Mouse (Mus musculus) CH12.LX (cell line): ENCODE data around the gene Ccdc137. TPM values are rescaled to one million over a fixed set of nuclear protein-coding genes. Genes with fewer than 3 reads are reported as not detected.

ENCODE experiments used
- DNase-seq: peaks from one replicate; pipeline ENCODE4 v3.0.0-alpha.2; 2013; ENCODE audit errors: extremely low read depth
- H3K27ac ChIP-seq: 2 replicates; pipeline ENCODE4 v1.5.1; 2012; ENCODE audit warnings: low read depth, mild to moderate bottlenecking, control low read depth, moderate library complexity; ENCODE audit not compliant: insufficient read depth
- H3K27me3 ChIP-seq: replicated peaks from 2 replicates; pipeline ENCODE3; 2012; ENCODE audit warnings: inconsistent platforms
- H3K36me3 ChIP-seq, 2 experiments: replicated peaks in 1 of 2; 2 replicates each; pipeline versions ENCODE3 to v1.6.1; 2012; ENCODE audit warnings: inconsistent platforms in 1 of 2, low read length in 1 of 2, mild to moderate bottlenecking in 1 of 2, mixed read lengths in 1 of 2, moderate library complexity in 1 of 2; ENCODE audit not compliant: control insufficient read depth in 1 of 2, insufficient read depth in 1 of 2
- H3K4me1 ChIP-seq, 2 experiments: 2 replicates each; pipeline ENCODE4 v1.6.1; 2012; ENCODE audit warnings: inconsistent platforms in 1 of 2, moderate library complexity in 1 of 2; ENCODE audit not compliant: insufficient read depth in 2 of 2, control insufficient read depth in 1 of 2
- H3K4me2 ChIP-seq: 2 replicates; pipeline ENCODE4 v1.6.1; 2012; ENCODE audit warnings: low read depth, mild to moderate bottlenecking, control low read depth; ENCODE audit not compliant: poor library complexity, insufficient read depth, severe bottlenecking
- H3K4me3 ChIP-seq, 3 experiments: fragments of 150-350 bp in 1 of 3; sonication (generic) in 1 of 3; replicated peaks in 1 of 3; 2 replicates each; pipeline versions ENCODE3 to v1.5.1; 2011 to 2012; ENCODE audit warnings: low read depth in 2 of 3, low read length in 2 of 3, mild to moderate bottlenecking in 2 of 3, moderate library complexity in 2 of 3, control low read depth in 1 of 3, improper control_type of control experiment in 1 of 3, inconsistent platforms in 1 of 3, mixed read lengths in 1 of 3; ENCODE audit not compliant: poor library complexity in 1 of 3
- H3K79me2 ChIP-seq: replicated peaks from 2 replicates; pipeline ENCODE4 v1.6.1; 2012; ENCODE audit warnings: mild to moderate bottlenecking, moderate library complexity; ENCODE audit not compliant: control insufficient read depth, poor library complexity, insufficient read depth, severe bottlenecking; ENCODE audit errors: extremely low read depth
- H3K9ac ChIP-seq: 2 replicates; pipeline ENCODE4 v1.6.1; 2012; ENCODE audit warnings: low read depth, mild to moderate bottlenecking, control low read depth, moderate library complexity; ENCODE audit not compliant: insufficient read depth
- H3K9me3 ChIP-seq: replicated peaks from 2 replicates; pipeline ENCODE3; 2012; ENCODE audit warnings: low read length, inconsistent platforms, mixed read lengths
- BHLHE40 ChIP-seq: IDR thresholded peaks from 2 replicates; pipeline ENCODE4 v1.6.1; 2011; ENCODE audit warnings: mild to moderate bottlenecking, low read depth, low read length, improper control_type of control experiment
- CHD1 ChIP-seq: IDR thresholded peaks from 2 replicates; pipeline ENCODE4 v1.6.1; 2012; ENCODE audit warnings: low read depth, low read length, improper control_type of control experiment, inconsistent platforms
- E2F4 ChIP-seq: IDR thresholded peaks from 2 replicates; pipeline ENCODE4 v1.6.1; 2011; ENCODE audit warnings: low read depth, low read length, improper control_type of control experiment; ENCODE audit not compliant: insufficient replicate concordance
- ELF1 ChIP-seq: IDR thresholded peaks from 2 replicates; pipeline ENCODE4 v1.6.1; 2014; ENCODE audit warnings: low read depth, mild to moderate bottlenecking, inconsistent platforms, low read length, improper control_type of control experiment
- EP300 ChIP-seq: IDR thresholded peaks from 2 replicates; pipeline ENCODE4 v1.6.1; 2011; ENCODE audit warnings: low read length, improper control_type of control experiment
- GABPA ChIP-seq: IDR thresholded peaks from 2 replicates; pipeline ENCODE4 v1.6.1; 2012; ENCODE audit warnings: low read depth, low read length, improper control_type of control experiment, inconsistent platforms; ENCODE audit not compliant: insufficient replicate concordance
- HCFC1 ChIP-seq: IDR thresholded peaks from 2 replicates; pipeline ENCODE4 v1.6.1; 2012; ENCODE audit warnings: low read depth, mild to moderate bottlenecking, inconsistent platforms, low read length, improper control_type of control experiment
- IRF4 ChIP-seq: IDR thresholded peaks from 2 replicates; pipeline ENCODE4 v1.6.1; 2014; ENCODE audit warnings: low read depth, mild to moderate bottlenecking, inconsistent platforms, low read length, improper control_type of control experiment
- JUN ChIP-seq: IDR thresholded peaks from 2 replicates; pipeline ENCODE4 v1.6.1; 2011; ENCODE audit warnings: low read depth, mild to moderate bottlenecking, low read length, improper control_type of control experiment, moderate library complexity; ENCODE audit not compliant: insufficient read depth
- JUND ChIP-seq: conservative IDR thresholded peaks from 2 replicates; pipeline ENCODE4 v1.6.1; 2011; ENCODE audit warnings: low read depth, low read length, improper control_type of control experiment
- KAT2A ChIP-seq: IDR thresholded peaks from 2 replicates; pipeline ENCODE4 v1.6.1; 2012; ENCODE audit warnings: low read length, improper control_type of control experiment, inconsistent platforms; ENCODE audit not compliant: insufficient replicate concordance
- MAZ ChIP-seq: IDR thresholded peaks from 2 replicates; pipeline ENCODE4 v1.6.1; 2012; ENCODE audit warnings: low read depth, mild to moderate bottlenecking, inconsistent platforms, low read length, improper control_type of control experiment, moderate library complexity
- MXI1 ChIP-seq: IDR thresholded peaks from 2 replicates; pipeline ENCODE4 v1.6.1; 2011; ENCODE audit warnings: mild to moderate bottlenecking, low read depth, low read length, improper control_type of control experiment
- MYC ChIP-seq: IDR thresholded peaks from 2 replicates; pipeline ENCODE4 v1.6.1; 2011; ENCODE audit warnings: low read depth, mild to moderate bottlenecking, improper control_type of control experiment, low read length
- PAX5 ChIP-seq: IDR thresholded peaks from 2 replicates; pipeline ENCODE4 v1.6.1; 2012; ENCODE audit warnings: low read length, inconsistent platforms, mixed read lengths
- SIN3A ChIP-seq: IDR thresholded peaks from 2 replicates; pipeline ENCODE4 v1.6.1; 2012; ENCODE audit warnings: low read length, improper control_type of control experiment, inconsistent platforms
- SMC3 ChIP-seq: IDR thresholded peaks from 2 replicates; pipeline ENCODE4 v1.6.1; 2011; ENCODE audit warnings: low read depth, low read length, improper control_type of control experiment
- TCF12 ChIP-seq: IDR thresholded peaks from 2 replicates; pipeline ENCODE4 v1.6.1; 2014; ENCODE audit warnings: low read depth, mild to moderate bottlenecking, inconsistent platforms, low read length, improper control_type of control experiment
- UBTF ChIP-seq: IDR thresholded peaks from 2 replicates; pipeline ENCODE4 v1.6.1; 2012; ENCODE audit warnings: low read depth, mild to moderate bottlenecking, inconsistent platforms, low read length, improper control_type of control experiment, moderate library complexity
- USF1 ChIP-seq: IDR thresholded peaks from 2 replicates; pipeline ENCODE4 v1.6.1; 2014; ENCODE audit warnings: low read depth, mild to moderate bottlenecking, inconsistent platforms, low read length, improper control_type of control experiment
- USF2 ChIP-seq: conservative IDR thresholded peaks from 2 replicates; pipeline ENCODE4 v1.6.1; 2011; ENCODE audit warnings: low read depth, low read length, improper control_type of control experiment
- ZNF384 ChIP-seq: IDR thresholded peaks from 2 replicates; pipeline ENCODE4 v1.6.1; 2012; ENCODE audit warnings: low read depth, low read length, improper control_type of control experiment, inconsistent platforms
- dilution Hi-C: fragments of 300-500 bp; cut with MboI; formaldehyde crosslinking; loops from 2 replicates; pipeline ENCODE4 v1.14.3; 2020; ENCODE audit warnings: low sequenced_read_pairs; ENCODE audit not compliant: extremely low pct_unique_long_range_greater_than_20kb, extremely low pct_ligation_motif_present
- in situ Hi-C: fragments of 300-500 bp; cut with MboI; formaldehyde crosslinking; loops from 3 replicates; pipeline ENCODE4 v1.14.3; 2019; ENCODE audit warnings: low sequenced_read_pairs, low pct_ligation_motif_present, low pct_unique_long_range_greater_than_20kb, mixed read lengths
- polyA plus RNA-seq: library from polyadenylated mRNA; unstranded; fragments of >175 nt; gene quantifications from 2 replicates; pipeline ENCODE4 v1.2.1, GENCODE M21; 2012; ENCODE audit warnings: low read depth; ENCODE audit not compliant: insufficient read length
- total RNA-seq, 2 experiments: library from RNA; depleted of rRNA; stranded (reverse); fragments of 300-350 nt in 1 of 2; fragments of >200 nt in 1 of 2; gene quantifications; 2 replicates each; pipeline ENCODE4 v1.2.3; 2012 to 2014

Ccdc137 gene
- total and polyA plus RNA-seq, 3 experiments, result 30.1 to 104 (median 61.1) TPM

DNA sequence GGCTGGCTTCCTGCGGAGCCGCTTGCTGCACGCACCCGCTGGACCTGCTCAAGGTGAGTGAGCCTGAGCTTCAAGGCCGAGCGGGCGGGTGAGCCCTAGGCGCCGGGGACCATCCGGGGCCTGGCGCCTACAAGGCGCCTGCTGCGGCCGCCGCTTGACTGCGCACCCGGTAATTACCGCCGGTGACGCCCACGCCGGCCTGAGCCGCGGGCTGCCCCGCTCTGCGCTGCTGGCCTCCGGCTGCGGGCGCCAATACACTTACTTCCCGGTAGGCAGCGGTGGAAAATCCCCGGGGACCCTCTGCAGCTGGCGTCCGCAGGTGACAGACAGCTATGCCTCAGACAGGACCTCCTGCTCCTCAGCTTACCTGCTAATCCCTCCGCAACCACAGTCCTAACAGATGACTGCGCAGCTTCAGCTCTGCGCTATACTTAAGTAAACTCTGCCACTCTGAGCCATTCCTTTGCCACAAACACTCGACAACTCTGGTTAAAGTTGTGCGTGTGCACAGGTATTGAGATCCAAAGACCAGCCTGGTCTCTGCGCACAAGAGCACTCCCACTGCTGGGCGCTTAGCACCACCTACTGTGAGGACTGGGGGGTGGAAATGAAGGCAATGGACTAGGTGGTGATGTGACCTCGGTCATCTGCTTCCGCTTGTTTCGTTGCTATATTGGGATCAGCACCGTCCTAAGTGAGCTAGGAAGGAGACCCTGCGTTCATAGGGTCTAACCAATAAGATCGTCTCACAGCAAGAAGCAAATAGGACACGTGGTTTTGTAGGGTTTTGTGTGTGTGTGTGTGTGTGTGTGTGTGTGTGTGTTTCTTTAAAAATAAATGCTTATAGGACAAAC lies 34.3 kb downstream of the Ccdc137 start (continued):
- TF ChIP-seq ZNF384 (no peak), GABPA (no peak), IRF4 (0 out of 2 replicates have a peak, but pooled peaks have one; percentile 15), MYC (peak; percentile 65; the same call in 1 of the 2 replicates), EP300 (peak; percentile 4; the same call in 1 of the 2 replicates), MAZ (peak; percentile 72; the same call in 1 of the 2 replicates), JUN (no peak)

DNA sequence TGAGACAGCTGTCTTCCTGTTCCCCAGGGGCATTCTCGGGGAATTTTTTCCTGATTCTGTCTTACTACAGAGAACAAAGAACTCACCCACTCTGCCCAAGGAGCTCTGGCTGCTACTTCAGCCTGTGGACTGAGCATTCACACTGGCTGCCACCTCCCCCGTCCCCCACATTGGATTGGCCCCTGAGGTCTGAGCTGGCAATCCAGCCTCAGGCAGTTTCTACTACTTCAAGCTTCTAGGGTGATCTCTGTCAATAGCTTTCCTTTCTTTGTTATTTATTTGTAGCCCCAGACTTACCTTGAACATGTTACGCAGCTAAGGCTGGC lies 34.9 kb downstream of the Ccdc137 start:
- 0 out of 2 replicates have a peak, but pooled peaks cover 2% of the 10 kb centered on the region for H3K79me2 ChIP-seq
- no peaks in the 10 kb centered on the region for H3K9me3 ChIP-seq
- peaks cover 45 to 76% of the 10 kb centered on the region in 2 experiments for H3K36me3 ChIP-seq
- H3K4me2 ChIP-seq, result peak overlapping the region; percentile 55
- dilution Hi-C loops, result no loop called here
- H3K4me1 ChIP-seq, result peaks cover 15 to 41% of the 10 kb centered on the region in 2 experiments
- H3K27ac ChIP-seq, result no peak overlapping the region; the same call in 1 of the 2 replicates
- in situ Hi-C loops, result no loop called here
- TF ChIP-seq HCFC1, result peak; percentile 21; the same call in 1 of the 2 replicates
- TF ChIP-seq TCF12, result no peak
- TF ChIP-seq SIN3A, result no peak
- TF ChIP-seq EP300, result peak; percentile 22; the same call in 1 of the 2 replicates
- peak; percentile 36; the same call in 1 of the 2 replicates for TF ChIP-seq MXI1
- TF ChIP-seq CHD1, result no peak
- TF ChIP-seq ELF1, result no peak
- peak overlapping the region; percentile 9 to 75 (median 73) for H3K4me3 ChIP-seq
- H3K9ac ChIP-seq, result peak overlapping the region; percentile 71; the same call in 1 of the 2 replicates
- H3K27me3 ChIP-seq, result no peaks in the 10 kb centered on the region
- no peak for DNase-seq

DNA sequence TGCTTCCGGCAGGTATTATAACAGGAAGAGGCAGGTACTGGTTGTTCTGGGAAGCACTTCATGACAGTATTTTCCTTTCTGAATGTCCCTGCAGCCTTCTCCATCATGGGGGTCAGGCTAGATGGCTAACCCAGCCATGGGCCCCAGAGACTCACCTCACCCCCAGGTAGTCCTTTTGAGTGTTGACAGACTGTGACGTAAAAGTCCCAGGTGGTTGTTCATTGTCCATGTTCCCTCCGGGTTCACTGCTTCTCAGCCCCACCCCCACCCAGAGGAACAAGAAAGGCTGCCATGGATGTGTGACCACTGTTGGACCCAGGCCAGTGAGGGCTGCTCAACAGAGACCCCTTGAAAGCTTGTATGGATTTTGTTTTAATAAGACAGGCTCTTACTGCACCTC lies 35.4 kb downstream of the Ccdc137 start:
- TF ChIP-seq SMC3 (no peak), JUN (no peak), TCF12 (no peak), GABPA (no peak), JUND (no peak), ELF1 (no peak), EP300 (no peak), PAX5 (no peak), E2F4 (no peak), SIN3A (no peak), MYC (no peak), BHLHE40 (no peak), USF2 (no peak), UBTF (no peak), KAT2A (no peak), USF1 (no peak)
- H3K27me3 ChIP-seq, result no peaks in the 10 kb centered on the region
- peaks cover 15 to 41% of the 10 kb centered on the region in 2 experiments for H3K4me1 ChIP-seq
- H3K27ac ChIP-seq, result no peak overlapping the region
- no peak overlapping the region for H3K4me3 ChIP-seq
- dilution Hi-C loops (no loop called here), in situ Hi-C loops (no loop called here)
- peaks cover 44 to 76% of the 10 kb centered on the region in 2 experiments for H3K36me3 ChIP-seq
- no peak for DNase-seq
- H3K9me3 ChIP-seq, result no peaks in the 10 kb centered on the region
- 0 out of 2 replicates have a peak, but pooled peaks cover 2% of the 10 kb centered on the region for H3K79me2 ChIP-seq
- peak overlapping the region; percentile 55; the same call in 1 of the 2 replicates for H3K4me2 ChIP-seq
- H3K9ac ChIP-seq, result no peak overlapping the region
